Comparison of ENCODE assay signal across 8 mouse cellular contexts in the genomic region with DNA sequence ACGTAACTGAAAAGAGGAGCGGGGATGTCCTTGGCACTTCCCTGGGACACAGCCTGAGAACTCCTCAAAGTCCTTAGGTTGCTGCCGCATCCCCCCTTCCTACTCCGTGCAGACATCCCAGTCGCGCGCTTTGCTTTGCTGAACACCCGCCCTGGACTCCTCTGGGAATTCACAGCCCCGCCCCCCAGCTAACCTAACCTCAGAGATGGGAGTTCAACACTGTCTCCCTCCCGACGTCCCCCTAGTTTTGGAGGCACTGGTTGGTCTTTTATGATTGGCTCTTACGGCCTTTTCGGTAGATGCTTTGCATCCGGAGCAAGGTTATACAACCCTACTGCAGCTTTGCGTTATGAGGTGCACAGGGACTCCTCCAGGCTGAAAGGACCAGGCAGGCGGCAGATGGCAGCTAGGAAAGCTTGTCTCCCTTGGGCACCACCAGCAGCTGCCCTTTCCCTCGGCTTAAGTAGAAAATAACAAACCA. TPM values are rescaled to one million over a fixed set of nuclear protein-coding genes. Genes with fewer than 3 reads are reported as not detected.
DNase-seq lines count a peak whose midpoint lies in the region; ATAC-seq lines count a peak whose summit lies in the region.

No protein-coding gene starts in this region.

- no peak for ATAC-seq in embryonic facial prominence, embryonic 12.5 days (ENCODE audit: insufficient number of reproducible peaks, insufficient read depth, low FRiP score, low TSS enrichment)
- peak; percentile 81 for ATAC-seq in hindbrain, embryonic 15.5 days (ENCODE audit: low FRiP score, low read depth)
- peak; percentile 76 for ATAC-seq in midbrain, embryonic 14.5 days (ENCODE audit: low FRiP score, low TSS enrichment)

- H3K9ac ChIP-seq in embryonic facial prominence, embryonic 12.5 days = no peak overlapping the region
- peak overlapping the region; percentile 42; the same call in 1 of the 2 replicates for H3K9ac ChIP-seq in hindbrain, embryonic 15.5 days
- H3K9ac ChIP-seq in midbrain, embryonic 14.5 days (replicated peaks; ENCODE audit: low read length) = peak overlapping the region; percentile 43; the same call in 1 of the 2 replicates

- H3K4me1 ChIP-seq in embryonic facial prominence, embryonic 12.5 days = peaks cover 27% of the 10 kb centered on the region
- peaks cover 16% of the 10 kb centered on the region for H3K4me1 ChIP-seq in hindbrain, embryonic 15.5 days (replicated peaks)
- H3K4me1 ChIP-seq in midbrain, embryonic 14.5 days (ENCODE audit: control insufficient read depth, insufficient read depth, low read length) = peaks cover 16% of the 10 kb centered on the region

- DNase-seq in heart, adult 11 months = peak; percentile 80
- no peak for DNase-seq in heart, adult 8-10 months (ENCODE audit: low spot score)
- DNase-seq in left cerebral cortex, postnatal 36 days (ENCODE audit: low spot score in 2 of 2) = peak; percentile 33 to 39
- DNase-seq in midbrain, embryonic 14.5 days = peak; percentile 70
- DNase-seq in testis, postnatal 14 days (ENCODE audit: low spot score) = peak; percentile 22
- DNase-seq in urinary bladder, postnatal 4 days (ENCODE audit: low spot score in 2 of 2) = no peak

- H3K27me3 ChIP-seq in embryonic facial prominence, embryonic 12.5 days = peaks cover 27% of the 10 kb centered on the region
- H3K27me3 ChIP-seq in hindbrain, embryonic 15.5 days = peaks cover 28% of the 10 kb centered on the region
- peaks cover 18% of the 10 kb centered on the region for H3K27me3 ChIP-seq in midbrain, embryonic 14.5 days (ENCODE audit: control insufficient read depth, insufficient read depth, low read length)

- H3K9me3 ChIP-seq in embryonic facial prominence, embryonic 12.5 days = no peaks in the 10 kb centered on the region
- no peaks in the 10 kb centered on the region for H3K9me3 ChIP-seq in hindbrain, embryonic 15.5 days
- H3K9me3 ChIP-seq in midbrain, embryonic 14.5 days (ENCODE audit: control insufficient read depth, low read length) = no peaks in the 10 kb centered on the region

- H3K36me3 ChIP-seq in embryonic facial prominence, embryonic 12.5 days = no peaks in the 10 kb centered on the region
- H3K36me3 ChIP-seq in hindbrain, embryonic 15.5 days = no peaks in the 10 kb centered on the region
- H3K36me3 ChIP-seq in midbrain, embryonic 14.5 days (ENCODE audit: control insufficient read depth, insufficient read depth, low read length) = no peaks in the 10 kb centered on the region

- WGBS in embryonic facial prominence, embryonic 12.5 days = 0% methylated on average over 17 of the region's 17 CpGs
- under 1% methylated on average over 17 of the region's 17 CpGs for WGBS in hindbrain, embryonic 15.5 days
- under 1% methylated on average over 17 of the region's 17 CpGs for WGBS in midbrain, embryonic 14.5 days

- H3K4me3 ChIP-seq in embryonic facial prominence, embryonic 12.5 days = peak overlapping the region; percentile 59
- peak overlapping the region; percentile 54 for H3K4me3 ChIP-seq in hindbrain, embryonic 15.5 days
- peak overlapping the region; percentile 63 for H3K4me3 ChIP-seq in midbrain, embryonic 14.5 days (replicated peaks; ENCODE audit: low read depth, low read length)

- intact Hi-C loops in left cerebral cortex, postnatal 36 days (cut with DNase I) = loop anchor here (5.0 to 10.0 kb wide), 2 partner anchors 99 to 166 kb away; no protein-coding TSS in a partner anchor

- H3K4me2 ChIP-seq in embryonic facial prominence, embryonic 12.5 days (replicated peaks) = peak overlapping the region; percentile 100
- H3K4me2 ChIP-seq in hindbrain, embryonic 15.5 days = peak overlapping the region; percentile 98
- peak overlapping the region; percentile 100 for H3K4me2 ChIP-seq in midbrain, embryonic 14.5 days (ENCODE audit: low read length)

- no peak overlapping the region for H3K27ac ChIP-seq in embryonic facial prominence, embryonic 12.5 days
- no peak overlapping the region for H3K27ac ChIP-seq in hindbrain, embryonic 15.5 days (replicated peaks)
- no peak overlapping the region for H3K27ac ChIP-seq in midbrain, embryonic 14.5 days (replicated peaks; ENCODE audit: low read depth, low read length)

RNA-seq across cellular contexts. Expression of a gene that starts 0.8 kb away (rescaled TPM):
- under 1 TPM in 3 of 4 experiments, not detected in 1; 0.06 TPM for total RNA-seq in heart, adult 8-10 months (2022)
- polyA plus RNA-seq in embryonic facial prominence, embryonic 12.5 days (2016; fragmentation: Nextera tagmentation; extraction: Ambion mirVana) = 2.9 and 4.2 TPM in 2 replicates
- polyA plus RNA-seq in hindbrain, embryonic 15.5 days (2015; fragmentation: Nextera tagmentation; extraction: Ambion mirVana) = 2.1 and 2.9 TPM in 2 replicates
- 1 to 10 TPM; 8.8 to 9.7 TPM for total RNA-seq in left cerebral cortex, postnatal 36 days (2021)
- polyA plus RNA-seq in midbrain, embryonic 14.5 days (2014; fragmentation: Nextera tagmentation; extraction: Ambion mirVana) = 1.0 and 1.5 TPM in 2 replicates

Comparison
In these comparisons a context has a peak if more than half of its experiments do, and no peak if none do; other contexts are left out.
1. DNase-seq: peak in heart, adult 11 months (single experiment), left cerebral cortex, postnatal 36 days (2 of 2), midbrain, embryonic 14.5 days (single experiment) and testis, postnatal 14 days (single experiment); none in heart, adult 8-10 months (single experiment) and urinary bladder, postnatal 4 days (0 of 2).
2. Peak in every context shown above with its lines, with median percentiles within 50 percentile points of each other: H3K4me2 ChIP-seq and H3K4me3 ChIP-seq.